Mouse (Mus musculus) cerebellum, adult 2 months (tissue): ENCODE measurements around the gene Cpne4.

Experiments
- CTCF ChIP-seq: fragments of 200-500 bp; IDR thresholded peaks from 2 replicates; pipeline ENCODE4 v1.5.1; 2011; ENCODE audit warnings: low read depth, mild to moderate bottlenecking, control low read depth, low read length, moderate library complexity, borderline replicate concordance; ENCODE audit not compliant: insufficient read depth
- POLR2A ChIP-seq: fragments of 200-500 bp; IDR thresholded peaks from 2 replicates; pipeline ENCODE4 v1.6.1; 2011; ENCODE audit warnings: low read length, control low read depth, borderline replicate concordance; ENCODE audit not compliant: insufficient read depth

DNA sequence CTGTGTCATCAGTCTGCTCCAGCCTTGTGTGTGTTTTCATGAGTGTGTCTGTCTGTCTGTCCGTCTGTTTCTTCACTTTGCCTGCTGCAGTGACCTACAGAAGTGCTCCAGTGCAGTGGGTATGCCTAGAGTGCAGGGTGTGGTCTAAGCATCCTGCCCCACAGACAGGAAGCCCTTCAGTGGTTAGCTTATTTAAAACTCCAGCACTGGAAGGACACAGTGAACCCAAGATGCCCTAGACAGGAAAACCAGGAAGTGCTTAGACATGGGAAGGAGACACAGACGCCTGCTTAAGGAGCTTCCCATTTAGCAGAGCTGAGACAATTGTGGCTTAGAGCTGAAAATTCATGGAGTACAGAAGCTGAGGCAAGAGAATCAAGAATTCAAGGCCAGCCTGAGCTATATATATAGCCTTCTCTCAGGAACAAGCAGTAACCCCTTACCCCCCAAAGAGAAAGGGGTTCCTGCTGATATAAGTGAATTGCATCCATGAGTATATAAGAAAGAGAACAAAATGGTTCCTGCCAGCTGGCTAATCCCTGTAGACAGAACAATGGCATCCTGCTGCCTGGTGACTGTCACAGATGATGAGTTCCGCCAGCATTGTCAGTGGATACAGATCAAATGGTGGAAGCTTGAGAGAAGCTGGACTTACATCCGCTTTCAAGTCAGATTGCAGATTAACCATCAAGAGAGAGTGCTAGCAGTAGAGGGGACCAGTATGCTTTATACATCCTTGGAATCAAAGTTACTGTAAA, 526.1 kb downstream of the Cpne4 start:
- TF ChIP-seq CTCF, result no peak
- TF ChIP-seq POLR2A, result no peak
